Mouse (Mus musculus) CD4-positive, CD25-positive, alpha-beta regulatory T cell, adult 4 months (primary cell): ENCODE results near the gene 4930447C04Rik. TPM values are rescaled to one million over a fixed set of nuclear protein-coding genes. Genes with fewer than 3 reads are reported as not detected.

Experiments
- ATAC-seq: one replicate; pipeline ENCODE4 v1.8.0; 2017
- polyA plus RNA-seq, 2 experiments: library from polyadenylated mRNA; unstranded; fragments of 100-300 nt; shearing (Covaris generic); gene quantifications; one replicate each; pipeline ENCODE4 v1.2.1; 2017

4930447C04Rik gene
- polyA plus RNA-seq = under 1 TPM in 1 of 2 experiments, not detected in 1; 0.42 TPM

GRCm38 (mm10) chr12:72940071-72940821, at the start of gene 4930447C04Rik:
Gene 4930447C04Rik (minus strand): TSS chr12:72940774.
- no peak for ATAC-seq

GRCm38 (mm10) chr12:72983071-72983857, 42.7 kb upstream of the 4930447C04Rik start:
- ATAC-seq = no peak

- no peak for ATAC-seq
Measured at GRCm38 (mm10) chr12:72982616-72983015, 42.0 kb upstream of the 4930447C04Rik start.

GRCm38 (mm10) chr12:72979236-72979635, 38.7 kb upstream of the 4930447C04Rik start:
- no peak for ATAC-seq

GRCm38 (mm10) chr12:72977851-72978250, 37.3 kb upstream of the 4930447C04Rik start:
- no peak for ATAC-seq

GRCm38 (mm10) chr12:72976718-72977117, 36.1 kb upstream of the 4930447C04Rik start:
- peak; percentile 85 for ATAC-seq

- ATAC-seq = no peak
Measured at GRCm38 (mm10) chr12:72976172-72976571, 35.6 kb upstream of the 4930447C04Rik start.

- no peak for ATAC-seq
Measured at GRCm38 (mm10) chr12:72973161-72973560, 32.6 kb upstream of the 4930447C04Rik start.

GRCm38 (mm10) chr12:72970620-72971019, 30.0 kb upstream of the 4930447C04Rik start:
- ATAC-seq = no peak

GRCm38 (mm10) chr12:72967541-72967940, 27.0 kb upstream of the 4930447C04Rik start:
- no peak for ATAC-seq

GRCm38 (mm10) chr12:72962761-72963160, 22.2 kb upstream of the 4930447C04Rik start:
- ATAC-seq = no peak

- no peak for ATAC-seq
Measured at GRCm38 (mm10) chr12:72958446-72958845, 17.9 kb upstream of the 4930447C04Rik start.

GRCm38 (mm10) chr12:72957829-72958424, 17.4 kb upstream of the 4930447C04Rik start:
- ATAC-seq = no peak

GRCm38 (mm10) chr12:72954906-72955305, 14.3 kb upstream of the 4930447C04Rik start:
- no peak for ATAC-seq

GRCm38 (mm10) chr12:72953858-72954257, 13.3 kb upstream of the 4930447C04Rik start:
- ATAC-seq = no peak

GRCm38 (mm10) chr12:72953089-72953488, 12.5 kb upstream of the 4930447C04Rik start:
- no peak for ATAC-seq

GRCm38 (mm10) chr12:72947335-72947734, 6.8 kb upstream of the 4930447C04Rik start:
- no peak for ATAC-seq

- ATAC-seq = no peak
Measured at GRCm38 (mm10) chr12:72946805-72947204, 6.2 kb upstream of the 4930447C04Rik start.

GRCm38 (mm10) chr12:72946064-72946395, 5.5 kb upstream of the 4930447C04Rik start:
- ATAC-seq = no peak

- ATAC-seq = no peak
Measured at GRCm38 (mm10) chr12:72945301-72946063, 4.9 kb upstream of the 4930447C04Rik start.

- ATAC-seq = no peak
Measured at GRCm38 (mm10) chr12:72944411-72945225, 4.0 kb upstream of the 4930447C04Rik start.
